Mouse (Mus musculus): ENCODE measurements around the gene Dus2. TPM values are rescaled to one million over a fixed set of nuclear protein-coding genes. Genes with fewer than 3 reads are reported as not detected.

Dus2 gene
- total and polyA plus RNA-seq, 3 experiments, result 20.7 to 27.2 (median 23.2) TPM

- no peaks in the 10 kb centered on the region for H3K9me3 ChIP-seq (replicated peaks; ENCODE audit: low read length)
- no peak overlapping the region for H3K9ac ChIP-seq (ENCODE audit: insufficient read depth, low read depth)
- no peak overlapping the region for H3K27ac ChIP-seq (ENCODE audit: insufficient read depth, low read depth)
- TF ChIP-seq PAX5 (IDR thresholded peaks at IDR 0.05; ENCODE audit: low read length), result no peak
- no peaks in the 10 kb centered on the region for H3K36me3 ChIP-seq (replicated peaks in 1 of 2; ENCODE audit: control insufficient read depth in 1 of 2, insufficient read depth in 1 of 2, low read length in 1 of 2)
- no peak overlapping the region for H3K4me3 ChIP-seq (replicated peaks in 1 of 3; ENCODE audit: low read depth in 2 of 3, low read length in 2 of 3, poor library complexity in 1 of 3)
- peaks cover 19% of the 10 kb centered on the region for H3K27me3 ChIP-seq (replicated peaks)
- H3K4me1 ChIP-seq (ENCODE audit: control insufficient read depth in 1 of 2, insufficient read depth in 2 of 2), result peaks cover 6 to 12% of the 10 kb centered on the region in 2 experiments
- no peaks in the 10 kb centered on the region for H3K79me2 ChIP-seq (replicated peaks; ENCODE audit: control insufficient read depth, extremely low read depth, insufficient read depth, poor library complexity, severe bottlenecking)
- in situ Hi-C loops (cut with MboI; ENCODE audit: low pct_ligation_motif_present, low pct_unique_long_range_greater_than_20kb, low sequenced_read_pairs), result no loop called here
- dilution Hi-C loops (cut with MboI; ENCODE audit: extremely low pct_ligation_motif_present, extremely low pct_unique_long_range_greater_than_20kb, low sequenced_read_pairs), result no loop called here
- no peak for DNase-seq (ENCODE audit: extremely low read depth)
- no peak overlapping the region for H3K4me2 ChIP-seq (ENCODE audit: insufficient read depth, low read depth, poor library complexity, severe bottlenecking)
These were observed 24.3 kb upstream of the Dus2 start for GRCm38 (mm10) chr8:105966692-105967311.

- Histone ChIP-seq H3K4me1 (ENCODE audit: control insufficient read depth in 1 of 2, insufficient read depth in 2 of 2) (peaks cover 6 to 10% of the 10 kb centered on the region in 2 experiments), H3K79me2 (replicated peaks; ENCODE audit: control insufficient read depth, extremely low read depth, insufficient read depth, poor library complexity, severe bottlenecking) (no peaks in the 10 kb centered on the region), H3K36me3 (replicated peaks in 1 of 2; ENCODE audit: control insufficient read depth in 1 of 2, insufficient read depth in 1 of 2, low read length in 1 of 2) (no peaks in the 10 kb centered on the region), H3K27me3 (replicated peaks) (peaks cover 20% of the 10 kb centered on the region), H3K9ac (ENCODE audit: insufficient read depth, low read depth) (no peak overlapping the region), H3K27ac (ENCODE audit: insufficient read depth, low read depth) (no peak overlapping the region), H3K4me2 (ENCODE audit: insufficient read depth, low read depth, poor library complexity, severe bottlenecking) (no peak overlapping the region), H3K9me3 (replicated peaks; ENCODE audit: low read length) (no peaks in the 10 kb centered on the region), H3K4me3 (replicated peaks in 1 of 3; ENCODE audit: low read depth in 2 of 3, low read length in 2 of 3, poor library complexity in 1 of 3) (no peak overlapping the region)
- no peak for DNase-seq (ENCODE audit: extremely low read depth)
- dilution Hi-C loops (cut with MboI; ENCODE audit: extremely low pct_ligation_motif_present, extremely low pct_unique_long_range_greater_than_20kb, low sequenced_read_pairs) (no loop called here), in situ Hi-C loops (cut with MboI; ENCODE audit: low pct_ligation_motif_present, low pct_unique_long_range_greater_than_20kb, low sequenced_read_pairs) (no loop called here)
- no peak for TF ChIP-seq ZC3H11A (IDR thresholded peaks at IDR 0.05; ENCODE audit: low read depth, low read length)
- TF ChIP-seq MEF2A (IDR thresholded peaks at IDR 0.05; ENCODE audit: borderline replicate concordance, low read depth, low read length), result no peak
- TF ChIP-seq ZMIZ1 (IDR thresholded peaks at IDR 0.05; ENCODE audit: low read depth, low read length), result no peak
- TF ChIP-seq ELF1 (IDR thresholded peaks at IDR 0.05; ENCODE audit: low read depth, low read length), result no peak
- peak; percentile 88 for TF ChIP-seq TBP (conservative IDR thresholded peaks at IDR 0.05; ENCODE audit: low read depth, low read length)
These were observed 21.8 kb upstream of the Dus2 start for GRCm38 (mm10) chr8:105969367-105969766.

GRCm38 (mm10) chr8:105971019-105971720 is 20.0 kb upstream of the Dus2 start:
- Histone ChIP-seq H3K4me1 (ENCODE audit: control insufficient read depth in 1 of 2, insufficient read depth in 2 of 2) (no peaks in the 10 kb centered on the region; a peak in 1 of 4 replicates), H3K9me3 (replicated peaks; ENCODE audit: low read length) (no peaks in the 10 kb centered on the region), H3K27ac (ENCODE audit: insufficient read depth, low read depth) (no peak overlapping the region), H3K9ac (ENCODE audit: insufficient read depth, low read depth) (no peak overlapping the region), H3K4me3 (replicated peaks in 1 of 3; ENCODE audit: low read depth in 2 of 3, low read length in 2 of 3, poor library complexity in 1 of 3) (no peak overlapping the region), H3K27me3 (replicated peaks) (peaks cover 18% of the 10 kb centered on the region), H3K4me2 (ENCODE audit: insufficient read depth, low read depth, poor library complexity, severe bottlenecking) (no peak overlapping the region), H3K36me3 (replicated peaks in 1 of 2; ENCODE audit: control insufficient read depth in 1 of 2, insufficient read depth in 1 of 2, low read length in 1 of 2) (no peaks in the 10 kb centered on the region), H3K79me2 (replicated peaks; ENCODE audit: control insufficient read depth, extremely low read depth, insufficient read depth, poor library complexity, severe bottlenecking) (no peaks in the 10 kb centered on the region)
- in situ Hi-C loops (cut with MboI; ENCODE audit: low pct_ligation_motif_present, low pct_unique_long_range_greater_than_20kb, low sequenced_read_pairs) (no loop called here), dilution Hi-C loops (cut with MboI; ENCODE audit: extremely low pct_ligation_motif_present, extremely low pct_unique_long_range_greater_than_20kb, low sequenced_read_pairs) (no loop called here)
- no peak for TF ChIP-seq POLR2A (IDR thresholded peaks at IDR 0.05; ENCODE audit: low read depth, low read length)
- no peak for TF ChIP-seq ETS1 (conservative IDR thresholded peaks at IDR 0.05; ENCODE audit: low read depth, low read length)
- no peak for TF ChIP-seq HCFC1 (IDR thresholded peaks at IDR 0.05; ENCODE audit: low read depth, low read length)
- TF ChIP-seq E2F4 (IDR thresholded peaks at IDR 0.05; ENCODE audit: insufficient replicate concordance, low read depth, low read length), result no peak
- TF ChIP-seq ZKSCAN1 (IDR thresholded peaks at IDR 0.05; ENCODE audit: borderline replicate concordance, low read depth, low read length), result no peak
- no peak for TF ChIP-seq USF1 (IDR thresholded peaks at IDR 0.05; ENCODE audit: low read depth, low read length)
- no peak for TF ChIP-seq TCF12 (IDR thresholded peaks at IDR 0.05; ENCODE audit: low read depth, low read length)
- no peak for TF ChIP-seq MAX (IDR thresholded peaks at IDR 0.05; ENCODE audit: low read length)
- no peak for DNase-seq (ENCODE audit: extremely low read depth)

All from CH12.LX (cell line).